Mouse (Mus musculus) stomach, postnatal 0 days (tissue): Measurements from ENCODE around the gene A030003K21Rik. TPM values are rescaled to one million over a fixed set of nuclear protein-coding genes. Genes with fewer than 3 reads are reported as not detected.
"Not testable (repeated sequence)": the region's sequence is repeated elsewhere in the genome, so short reads cannot be mapped to it uniquely, and the experiment has no call there.

ENCODE experiments used
- ATAC-seq: fragments of 200-750 bp; cut with Nextera tagmentation; 2 replicates; pipeline ENCODE4 v1.8.0; 2017; ENCODE audit not compliant: low FRiP score, low TSS enrichment
- DNase-seq: peaks from one replicate; pipeline ENCODE4 v3.0.0-alpha.2; 2016; ENCODE audit warnings: low spot score
- H3K27ac ChIP-seq: fragments of 300-500 bp; sonication (generic); replicated peaks from 2 replicates; pipeline ENCODE4 v1.5.1; 2014; ENCODE audit warnings: mild to moderate bottlenecking, control low read depth
- H3K27me3 ChIP-seq: fragments of 300-500 bp; sonication (generic); 2 replicates; pipeline ENCODE4 v1.6.1; 2014; ENCODE audit warnings: low read length; ENCODE audit not compliant: control insufficient read depth, insufficient read depth
- H3K36me3 ChIP-seq: fragments of 300-500 bp; sonication (generic); 2 replicates; pipeline ENCODE4 v1.6.1; 2014; ENCODE audit warnings: low read length, mixed read lengths; ENCODE audit not compliant: control insufficient read depth, insufficient read depth
- H3K4me1 ChIP-seq: fragments of 300-500 bp; sonication (generic); replicated peaks from 2 replicates; pipeline ENCODE4 v1.6.1; 2014; ENCODE audit warnings: antibody characterized with exemption; ENCODE audit not compliant: control insufficient read depth, insufficient read depth
- H3K4me2 ChIP-seq: fragments of 300-500 bp; sonication (generic); replicated peaks from 2 replicates; pipeline ENCODE4 v1.6.1; 2014; ENCODE audit warnings: low read depth, mild to moderate bottlenecking, control low read depth, moderate library complexity
- H3K4me3 ChIP-seq: fragments of 300-500 bp; sonication (generic); 2 replicates; pipeline ENCODE4 v1.5.1; 2014; ENCODE audit warnings: low read depth, low read length, control low read depth
- H3K9ac ChIP-seq: fragments of 300-500 bp; sonication (generic); 2 replicates; pipeline ENCODE4 v1.6.1; 2014; ENCODE audit warnings: mild to moderate bottlenecking, low read length, control low read depth, mixed read lengths
- H3K9me3 ChIP-seq: fragments of 300-500 bp; sonication (generic); 2 replicates; pipeline ENCODE4 v1.6.1; 2016; ENCODE audit warnings: low read length; ENCODE audit not compliant: control insufficient read depth
- CTCF ChIP-seq: IDR thresholded peaks from 2 replicates; pipeline ENCODE4 v1.5.1; 2016; ENCODE audit warnings: antibody characterized with exemption, low read depth, mild to moderate bottlenecking, moderate library complexity
- EP300 ChIP-seq: optimal IDR thresholded peaks from 2 replicates; pipeline ENCODE3; 2016; ENCODE audit warnings: antibody characterized with exemption
- WGBS: fragments of 180-500 bp; shearing (Covaris S2); extraction: QIAGEN DNeasy Blood & Tissue Kit; methylation state at CpG from one replicate; pipeline ENCODE4 v1.1.7; 2014; 5-methylcytosine and 5-hydroxymethylcytosine counted together
- polyA plus RNA-seq: library from polyadenylated mRNA; unstranded; fragments of >200 nt; fragmentation: Nextera tagmentation; extraction: Ambion mirVana; gene quantifications from 2 replicates; pipeline ENCODE4 v1.2.1, GENCODE M21; 2015

The A030003K21Rik gene
- polyA plus RNA-seq, 1 experiment from 2014 or later = not detected

GRCm38 (mm10) chr1:82938666-82939065 is 4.5 kb downstream of the A030003K21Rik start:
- Histone ChIP-seq H3K9me3 (no peaks in the 10 kb centered on the region), H3K4me3 (no peak overlapping the region), H3K36me3 (no peaks in the 10 kb centered on the region), H3K4me2 (no peak overlapping the region), H3K27ac (no peak overlapping the region), H3K9ac (no peak overlapping the region), H3K27me3 (no peaks in the 10 kb centered on the region), H3K4me1 (no peaks in the 10 kb centered on the region)
- ATAC-seq (no peak), DNase-seq (no peak)
- WGBS = 92% methylated on average over 5 of the region's 5 CpGs
- TF ChIP-seq CTCF = no peak
- TF ChIP-seq EP300 = no peak

DNA sequence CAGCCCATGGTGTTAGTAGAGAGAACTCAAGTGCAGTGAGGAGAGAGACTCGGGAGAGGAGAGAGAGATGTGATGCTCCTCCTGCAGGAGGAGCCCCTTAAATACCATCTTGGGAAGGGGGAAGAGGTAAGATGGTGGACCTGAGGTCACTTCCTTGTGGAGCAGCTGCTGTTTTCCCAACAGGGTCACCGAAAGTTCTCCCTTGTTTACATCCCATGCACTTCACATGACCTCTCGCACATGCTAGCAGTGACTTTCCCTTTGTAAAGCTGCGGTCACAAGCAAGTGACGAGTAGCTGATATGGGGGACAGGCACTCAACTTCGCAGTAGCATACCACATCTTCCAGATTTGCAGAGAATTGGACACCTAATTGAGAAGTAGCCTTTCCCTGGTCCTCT is 11.9 kb downstream of the A030003K21Rik start, which contains the start of gene Gm6217:
TSS of gene Gm6217 (minus strand) at position 74 of the 400 bp plus-strand sequence.
- not testable (repeated sequence) for H3K36me3 ChIP-seq, H3K4me1 ChIP-seq, H3K27me3 ChIP-seq, H3K4me3 ChIP-seq, H3K4me2 ChIP-seq, H3K27ac ChIP-seq, DNase-seq, H3K9me3 ChIP-seq, H3K9ac ChIP-seq
- no CpG with 5 or more reads among the region's 6 CpGs for WGBS
- ATAC-seq = peak; percentile 89

GRCm38 (mm10) chr1:82930558-82930957 is 12.6 kb downstream of the A030003K21Rik start:
- not testable (repeated sequence) for H3K4me3 ChIP-seq, DNase-seq, H3K27me3 ChIP-seq, H3K9me3 ChIP-seq, H3K36me3 ChIP-seq, H3K9ac ChIP-seq, H3K4me1 ChIP-seq, H3K4me2 ChIP-seq, H3K27ac ChIP-seq, ATAC-seq
- 80% methylated on average over 2 of the region's 3 CpGs for WGBS

DNA sequence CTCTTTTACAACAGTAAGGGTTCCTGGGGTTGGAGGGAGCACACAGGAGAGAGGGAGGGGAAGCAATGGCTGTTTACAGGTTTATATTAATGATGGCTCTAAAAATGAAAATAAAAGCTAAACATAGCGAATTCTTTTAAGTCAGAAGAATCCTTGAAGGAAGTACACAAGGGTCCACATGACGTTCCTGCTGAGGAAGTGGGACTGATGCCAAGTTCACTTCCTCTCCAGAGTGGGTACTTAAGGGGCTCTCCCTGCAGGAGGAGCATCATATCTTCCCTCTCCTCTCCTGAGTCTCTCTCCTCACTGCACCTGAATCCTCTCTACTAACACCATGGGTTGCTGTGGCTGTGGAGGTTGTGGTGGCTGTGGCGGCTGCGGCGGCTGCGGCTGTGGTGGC is 18.5 kb downstream of the A030003K21Rik start, which contains the start of gene A030014E15Rik:
TSS of gene A030014E15Rik (plus strand) at position 268 of the 400 bp plus-strand sequence.
- Histone ChIP-seq H3K4me3 (no peak within 1 kb of the TSS), H3K9ac (no peak within 1 kb of the TSS), H3K36me3 (no peaks in the 10 kb centered on the region), H3K4me2 (no peak within 1 kb of the TSS), H3K4me1 (no peaks in the 10 kb centered on the region), H3K27ac (no peak within 1 kb of the TSS), H3K27me3 (no peaks in the 10 kb centered on the region), H3K9me3 (no peaks in the 10 kb centered on the region)
- DNase-seq = no peak
- WGBS = 84% methylated on average over 6 of the region's 6 CpGs
- TF ChIP-seq CTCF = no peak
- TF ChIP-seq EP300 = no peak
- ATAC-seq = no peak

GRCm38 (mm10) chr1:82913434-82913833 is 29.8 kb downstream of the A030003K21Rik start:
- not testable (repeated sequence) for H3K36me3 ChIP-seq, DNase-seq, H3K4me2 ChIP-seq, H3K4me3 ChIP-seq, H3K4me1 ChIP-seq, H3K9me3 ChIP-seq, ATAC-seq, H3K9ac ChIP-seq, H3K27ac ChIP-seq, H3K27me3 ChIP-seq
- WGBS = 98% methylated on average over 5 of the region's 5 CpGs

DNA sequence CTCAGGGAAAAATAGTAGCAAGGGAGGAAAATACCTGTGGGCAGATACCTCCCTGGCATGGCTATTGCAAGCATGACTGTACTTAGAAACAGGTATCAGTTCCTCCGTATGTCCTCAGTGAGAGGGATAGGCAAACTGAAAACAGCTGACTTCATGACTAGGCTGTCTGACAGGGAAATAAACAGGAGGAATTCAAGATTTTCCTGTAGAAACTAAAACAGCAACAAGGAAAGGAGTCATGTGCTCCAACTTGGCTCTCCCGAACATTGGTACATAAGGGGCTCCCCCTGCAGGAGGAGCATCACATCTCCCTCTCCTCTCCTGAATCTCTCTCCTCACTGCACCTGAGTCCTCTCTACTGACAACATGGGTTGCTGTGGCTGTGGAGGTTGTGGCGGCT is 30.2 kb downstream of the A030003K21Rik start, which contains the start of gene A030005L19Rik:
TSS of gene A030005L19Rik (plus strand) at position 301 of the 400 bp plus-strand sequence.
- H3K9ac ChIP-seq = no peak within 1 kb of the TSS
- H3K27me3 ChIP-seq = no peaks in the 10 kb centered on the region
- TF ChIP-seq CTCF (peak; percentile 48), EP300 (no peak)
- H3K4me2 ChIP-seq = no peak within 1 kb of the TSS
- no peak within 1 kb of the TSS for H3K27ac ChIP-seq
- H3K4me1 ChIP-seq = no peaks in the 10 kb centered on the region
- 78% methylated on average over 3 of the region's 3 CpGs for WGBS
- H3K36me3 ChIP-seq = no peaks in the 10 kb centered on the region
- no peak within 1 kb of the TSS for H3K4me3 ChIP-seq
- no peak for DNase-seq
- ATAC-seq = no peak
- H3K9me3 ChIP-seq = no peaks in the 10 kb centered on the region
